Mouse (Mus musculus) cerebellum, postnatal 10 days (tissue): ENCODE measurements around the gene Btbd35f16.
"Not testable (repeated sequence)": the region's sequence is repeated elsewhere in the genome, so short reads cannot be mapped to it uniquely, and the experiment has no call there.

Experiments used
- DNase-seq, 2 experiments: peaks; one replicate each; pipeline ENCODE4 v3.0.0; 2021; ENCODE audit warnings: mixed read lengths in 2 of 2

The Btbd35f16 gene

DNA sequence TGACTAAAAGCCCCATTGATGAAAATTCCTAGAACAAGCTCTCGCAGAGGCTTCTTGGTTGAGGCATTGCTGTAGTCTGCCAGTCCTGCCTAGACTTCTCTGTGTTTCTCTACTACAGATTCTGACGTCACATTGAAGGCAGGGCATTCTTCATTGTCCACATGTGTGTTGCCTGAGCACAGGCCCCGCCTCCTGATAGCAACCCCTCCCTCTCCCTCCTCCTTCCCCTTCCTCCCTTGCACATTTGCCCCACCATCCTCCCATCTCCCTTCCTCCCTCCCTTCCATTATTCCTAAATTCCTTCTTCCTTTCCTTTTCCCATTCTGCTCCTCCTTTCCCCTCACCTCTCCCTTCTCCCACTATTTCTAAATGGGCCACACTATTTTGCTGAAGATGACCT, at the start of gene Btbd35f16:
TSS of gene Btbd35f16 (minus strand) at position 101 of the 400 bp plus-strand sequence.
- DNase-seq, result not testable (repeated sequence)
